Mouse (Mus musculus) heart, embryonic 15.5 days (tissue): Measurements from ENCODE around the gene 1700092M07Rik. TPM values are rescaled to one million over a fixed set of nuclear protein-coding genes. Genes with fewer than 3 reads are reported as not detected.
A peak's percentile ranks its signal among the peaks of the same experiment; 100 is the strongest.

Source experiments
- ATAC-seq: fragments of 200-750 bp; cut with Nextera tagmentation; replicated peaks from 2 replicates; pipeline ENCODE4 v1.8.0; 2017; ENCODE audit warnings: low read depth, moderate TSS enrichment; ENCODE audit not compliant: insufficient number of reproducible peaks, insufficient read depth, low FRiP score
- H3K27ac ChIP-seq: fragments of 300-500 bp; sonication (generic); 2 replicates; pipeline ENCODE4 v1.5.1; 2015; ENCODE audit warnings: mild to moderate bottlenecking, inconsistent platforms
- H3K27me3 ChIP-seq: fragments of 300-500 bp; sonication (generic); 2 replicates; pipeline ENCODE4 v1.6.1; 2015; ENCODE audit warnings: inconsistent platforms
- H3K36me3 ChIP-seq: fragments of 300-500 bp; sonication (generic); 2 replicates; pipeline ENCODE4 v1.6.1; 2015; ENCODE audit warnings: mild to moderate bottlenecking, inconsistent platforms
- H3K4me1 ChIP-seq: fragments of 300-500 bp; sonication (generic); replicated peaks from 2 replicates; pipeline ENCODE4 v1.6.1; 2015; ENCODE audit warnings: inconsistent platforms
- H3K4me2 ChIP-seq: fragments of 300-500 bp; sonication (generic); 2 replicates; pipeline ENCODE4 v1.6.1; 2015; ENCODE audit warnings: inconsistent platforms, mild to moderate bottlenecking, moderate library complexity
- H3K4me3 ChIP-seq: fragments of 300-500 bp; sonication (generic); 2 replicates; pipeline ENCODE4 v1.5.1; 2015; ENCODE audit warnings: mild to moderate bottlenecking, inconsistent platforms
- H3K9ac ChIP-seq: fragments of 300-500 bp; sonication (generic); 2 replicates; pipeline ENCODE4 v1.6.1; 2015; ENCODE audit warnings: mild to moderate bottlenecking, inconsistent platforms
- H3K9me3 ChIP-seq: fragments of 300-500 bp; sonication (generic); replicated peaks from 2 replicates; pipeline ENCODE4 v1.6.1; 2016; ENCODE audit warnings: inconsistent platforms
- WGBS: fragments of 180-500 bp; shearing (Covaris S2); methylation state at CpG from one replicate; pipeline ENCODE4 v1.1.7; 2015; ENCODE audit warnings: mixed read lengths; 5-methylcytosine and 5-hydroxymethylcytosine counted together
- polyA plus RNA-seq: library from polyadenylated mRNA; unstranded; fragments of >200 nt; fragmentation: Nextera tagmentation; extraction: Ambion mirVana; gene quantifications from 2 replicates; pipeline ENCODE4 v1.2.1, GENCODE M21; 2015

Gene 1700092M07Rik
- polyA plus RNA-seq, 1 experiment from 2014 or later, result 0.69 TPM

DNA sequence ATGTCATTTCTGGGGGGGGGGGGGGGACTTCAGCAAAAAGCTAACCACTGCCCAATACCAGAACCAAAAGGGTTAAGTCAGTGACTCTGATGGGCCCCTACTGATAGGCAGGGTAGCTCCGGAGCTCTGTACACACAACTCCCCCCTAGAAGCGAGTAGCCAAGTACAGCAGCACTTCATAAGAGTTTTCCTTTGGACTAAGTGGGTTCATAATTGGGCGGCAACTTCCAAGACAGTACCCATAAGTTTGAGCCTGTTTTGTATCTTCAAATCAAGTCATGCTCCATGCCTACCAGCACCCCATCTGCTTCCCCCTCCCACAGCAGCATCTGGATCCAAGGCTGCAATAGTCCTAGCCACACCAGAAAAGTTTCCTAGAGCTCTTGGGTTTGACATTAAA lies 15.1 kb downstream of the 1700092M07Rik start:
- Histone ChIP-seq H3K27ac (no peak overlapping the region), H3K36me3 (peaks cover 39% of the 10 kb centered on the region), H3K9ac (no peak overlapping the region), H3K27me3 (no peaks in the 10 kb centered on the region), H3K4me1 (peaks cover 22% of the 10 kb centered on the region), H3K4me3 (peak overlapping the region; percentile 98; the same call in 1 of the 2 replicates), H3K4me2 (peak overlapping the region; percentile 60), H3K9me3 (no peaks in the 10 kb centered on the region)
- WGBS, result 47% methylated on average over 3 of the region's 3 CpGs
- ATAC-seq, result no peak

- Histone ChIP-seq H3K4me2 (peak within 1 kb of the TSS; percentile 60), H3K36me3 (peaks cover 29% of the 10 kb centered on the region), H3K4me3 (peak within 1 kb of the TSS; percentile 98), H3K9me3 (no peaks in the 10 kb centered on the region), H3K27ac (peak within 1 kb of the TSS; percentile 89), H3K9ac (peak within 1 kb of the TSS; percentile 98), H3K4me1 (peaks cover 22% of the 10 kb centered on the region), H3K27me3 (no peaks in the 10 kb centered on the region)
- under 1% methylated on average over 73 of the region's 75 CpGs for WGBS
- ATAC-seq, result peak; percentile 93
Measured at GRCm38 (mm10) chr19:8756635-8757387, 16.3 kb downstream of the 1700092M07Rik start, which contains the start of gene Nxf1. Gene Nxf1, plus strand, starts transcription at chr19:8757073.

DNA sequence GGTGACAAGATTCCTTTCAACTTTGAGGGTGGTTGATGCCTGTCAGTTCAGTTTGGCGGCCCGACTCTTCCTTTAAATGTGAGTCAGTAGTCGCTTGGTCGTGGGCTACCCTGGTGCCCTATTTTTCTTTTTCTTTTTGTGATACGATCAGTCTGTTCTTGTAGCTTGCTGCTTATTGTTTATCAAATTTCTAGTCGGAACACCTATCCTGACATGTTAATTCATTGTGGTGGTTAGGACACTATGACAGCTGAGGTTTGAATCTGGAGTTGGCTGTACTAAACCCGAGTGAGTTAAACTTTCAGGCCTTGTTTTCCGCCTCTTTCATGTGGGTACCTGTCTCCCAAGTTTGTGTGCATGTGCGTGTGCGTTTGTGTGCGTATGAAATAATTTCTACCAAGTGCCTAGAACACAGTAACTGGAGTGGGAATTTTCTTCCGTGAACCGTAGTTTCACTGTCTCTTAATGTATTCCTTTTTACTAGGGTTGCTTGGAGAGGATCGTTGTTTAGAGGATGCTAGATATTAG lies 17.0 kb downstream of the 1700092M07Rik start:
- Histone ChIP-seq H3K27me3 (no peaks in the 10 kb centered on the region), H3K27ac (peak overlapping the region; percentile 89), H3K4me1 (peaks cover 22% of the 10 kb centered on the region), H3K4me3 (peak overlapping the region; percentile 98), H3K4me2 (peak overlapping the region; percentile 60), H3K9ac (peak overlapping the region; percentile 98), H3K36me3 (peaks cover 26% of the 10 kb centered on the region), H3K9me3 (no peaks in the 10 kb centered on the region)
- 3% methylated on average over 14 of the region's 14 CpGs for WGBS
- no peak for ATAC-seq

DNA sequence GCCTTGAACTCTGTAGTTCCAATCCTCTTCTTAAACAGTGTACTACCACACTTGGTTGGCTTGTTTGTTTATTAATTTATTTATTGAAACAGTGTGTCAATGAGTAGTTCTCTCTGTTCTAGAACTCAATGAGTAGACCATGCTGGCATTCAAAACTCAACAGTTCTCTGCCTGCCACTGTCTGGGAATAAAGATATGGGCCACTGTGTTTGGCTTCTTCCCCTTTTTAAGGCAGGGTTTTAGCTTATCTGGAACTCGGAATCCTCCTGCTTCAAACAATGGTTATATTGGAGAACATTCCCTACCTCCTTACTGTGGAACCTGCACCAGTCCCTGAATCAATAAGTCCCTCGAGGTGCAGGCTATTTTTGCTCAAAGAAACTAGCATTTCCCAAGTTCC lies 18.4 kb downstream of the 1700092M07Rik start:
- Histone ChIP-seq H3K4me3 (peak overlapping the region; percentile 98; the same call in 1 of the 2 replicates), H3K9ac (no peak overlapping the region), H3K4me1 (peaks cover 22% of the 10 kb centered on the region), H3K27me3 (no peaks in the 10 kb centered on the region), H3K4me2 (peak overlapping the region; percentile 60; the same call in 1 of the 2 replicates), H3K36me3 (peaks cover 28% of the 10 kb centered on the region), H3K9me3 (no peaks in the 10 kb centered on the region), H3K27ac (no peak overlapping the region)
- 69% methylated on average over 2 of the region's 2 CpGs for WGBS
- no peak for ATAC-seq

DNA sequence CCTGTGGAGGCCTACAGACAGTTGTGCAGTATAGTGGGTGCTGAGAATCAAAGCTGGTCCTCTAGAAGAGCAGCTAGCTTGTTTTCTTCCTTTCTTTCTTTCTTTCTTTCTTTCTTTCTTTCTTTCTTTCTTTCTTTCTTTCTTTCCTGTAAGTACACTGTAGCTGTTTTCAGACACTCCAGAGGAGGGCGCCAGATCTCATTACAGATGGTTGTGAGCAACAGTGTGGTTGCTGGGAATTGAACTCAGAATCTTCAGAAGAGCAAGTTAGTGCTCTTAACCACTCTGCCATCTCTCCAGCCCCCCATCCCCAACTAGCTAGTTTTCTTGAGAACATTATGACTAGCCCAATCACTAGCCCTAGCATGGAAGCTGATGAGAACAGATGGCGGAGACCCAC lies 20.2 kb downstream of the 1700092M07Rik start:
- Histone ChIP-seq H3K4me1 (peaks cover 20% of the 10 kb centered on the region), H3K9me3 (no peaks in the 10 kb centered on the region), H3K27me3 (no peaks in the 10 kb centered on the region), H3K4me3 (no peak overlapping the region), H3K9ac (no peak overlapping the region), H3K36me3 (peaks cover 33% of the 10 kb centered on the region), H3K4me2 (no peak overlapping the region), H3K27ac (no peak overlapping the region)
- ATAC-seq, result no peak
- 94% methylated on average over 2 of the region's 2 CpGs for WGBS

DNA sequence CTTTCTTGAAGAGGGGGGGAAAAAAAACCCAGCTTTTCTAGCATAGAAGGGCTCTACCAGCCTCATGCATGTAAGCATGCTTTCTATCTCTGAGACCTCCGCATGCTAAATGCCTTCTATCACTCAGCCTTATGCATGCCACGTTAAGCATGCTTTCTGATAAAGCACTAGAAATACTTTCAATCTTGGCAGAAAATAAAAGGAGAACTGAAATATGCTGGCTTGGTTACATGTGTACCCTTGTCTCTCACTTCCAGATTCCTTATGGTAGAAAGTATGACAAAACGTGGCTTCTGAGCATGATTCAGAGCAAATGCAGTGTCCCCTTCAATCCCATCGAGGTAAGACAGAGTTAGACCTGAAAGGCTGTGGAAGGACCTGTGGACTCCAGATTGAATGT lies 22.8 kb downstream of the 1700092M07Rik start:
- WGBS, result 73% methylated on average over 4 of the region's 4 CpGs
- no peak overlapping the region for H3K27ac ChIP-seq
- ATAC-seq, result no peak
- no peaks in the 10 kb centered on the region for H3K27me3 ChIP-seq
- H3K36me3 ChIP-seq, result peaks cover 58% of the 10 kb centered on the region
- no peak overlapping the region for H3K4me2 ChIP-seq
- peaks cover 8% of the 10 kb centered on the region for H3K4me1 ChIP-seq
- no peak overlapping the region for H3K4me3 ChIP-seq
- H3K9ac ChIP-seq, result no peak overlapping the region
- H3K9me3 ChIP-seq, result no peaks in the 10 kb centered on the region

DNA sequence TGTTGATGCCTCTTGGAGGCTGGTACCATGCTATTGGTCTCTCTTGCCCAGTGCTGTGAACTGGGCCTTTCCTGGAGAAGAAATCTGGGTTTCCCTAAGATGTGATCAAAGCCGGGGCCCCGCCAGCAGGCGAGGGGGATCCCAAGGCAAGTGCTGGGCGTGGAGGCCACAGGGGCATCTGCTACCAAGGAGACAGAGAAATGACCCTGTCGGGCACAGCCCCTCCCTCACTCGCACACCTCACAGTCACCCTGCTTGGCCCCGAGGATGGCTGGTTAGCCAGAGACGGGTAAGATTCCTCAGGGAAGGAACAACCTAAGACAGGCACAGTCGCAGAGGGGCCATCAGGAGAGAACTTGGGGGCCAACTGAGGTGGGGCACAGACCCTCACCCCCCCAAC lies 25.0 kb downstream of the 1700092M07Rik start:
- H3K27ac ChIP-seq, result no peak overlapping the region
- no peak overlapping the region for H3K4me2 ChIP-seq
- H3K4me3 ChIP-seq, result no peak overlapping the region
- peaks cover 79% of the 10 kb centered on the region for H3K36me3 ChIP-seq
- no peak overlapping the region for H3K9ac ChIP-seq
- ATAC-seq, result no peak
- 91% methylated on average over 9 of the region's 9 CpGs for WGBS
- peaks cover 4% of the 10 kb centered on the region; the same call in 1 of the 2 replicates for H3K4me1 ChIP-seq
- no peaks in the 10 kb centered on the region for H3K27me3 ChIP-seq
- H3K9me3 ChIP-seq, result no peaks in the 10 kb centered on the region

GRCm38 (mm10) chr19:8770567-8771270 lies 30.2 kb downstream of the 1700092M07Rik start, which contains the start of gene Tmem223:
Gene Tmem223, plus strand, starts transcription at chr19:8770996.
- Histone ChIP-seq H3K27me3 (no peaks in the 10 kb centered on the region), H3K9ac (peak within 1 kb of the TSS; percentile 83), H3K4me3 (peak within 1 kb of the TSS; percentile 72), H3K36me3 (peaks cover 51% of the 10 kb centered on the region), H3K27ac (peak within 1 kb of the TSS; percentile 86), H3K4me1 (peaks cover 28% of the 10 kb centered on the region), H3K4me2 (peak within 1 kb of the TSS; percentile 72), H3K9me3 (no peaks in the 10 kb centered on the region)
- ATAC-seq, result 0 out of 2 replicates have a peak, but pooled peaks have one; percentile 6
- 13% methylated on average over 29 of the region's 29 CpGs for WGBS

DNA sequence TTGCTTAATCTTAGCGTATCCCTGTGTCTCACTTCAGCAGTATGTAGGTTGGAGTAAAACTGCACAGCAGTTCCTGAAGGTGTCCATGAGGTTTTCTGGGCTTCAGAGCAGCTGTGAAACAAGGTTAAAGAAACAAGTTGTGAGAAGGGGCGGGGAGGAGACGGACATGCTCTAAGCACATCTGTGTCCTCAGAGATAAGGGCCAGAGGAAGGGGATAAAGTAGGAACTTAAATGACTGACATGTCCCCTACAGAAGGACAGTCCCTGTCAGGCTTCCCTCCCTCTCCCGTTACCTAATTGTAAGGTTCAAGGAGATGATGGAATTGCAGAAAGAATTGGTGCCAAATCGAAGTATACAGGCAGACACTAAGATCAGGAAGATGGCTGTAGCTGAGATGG lies 32.5 kb downstream of the 1700092M07Rik start:
- Histone ChIP-seq H3K36me3 (peaks cover 33% of the 10 kb centered on the region), H3K9me3 (no peaks in the 10 kb centered on the region), H3K4me1 (peaks cover 30% of the 10 kb centered on the region), H3K27me3 (no peaks in the 10 kb centered on the region), H3K4me2 (peak overlapping the region; percentile 91; the same call in 1 of the 2 replicates), H3K9ac (no peak overlapping the region), H3K27ac (peak overlapping the region; percentile 100; the same call in 1 of the 2 replicates), H3K4me3 (peak overlapping the region; percentile 89)
- ATAC-seq, result no peak
- 64% methylated on average over 5 of the region's 5 CpGs for WGBS

DNA sequence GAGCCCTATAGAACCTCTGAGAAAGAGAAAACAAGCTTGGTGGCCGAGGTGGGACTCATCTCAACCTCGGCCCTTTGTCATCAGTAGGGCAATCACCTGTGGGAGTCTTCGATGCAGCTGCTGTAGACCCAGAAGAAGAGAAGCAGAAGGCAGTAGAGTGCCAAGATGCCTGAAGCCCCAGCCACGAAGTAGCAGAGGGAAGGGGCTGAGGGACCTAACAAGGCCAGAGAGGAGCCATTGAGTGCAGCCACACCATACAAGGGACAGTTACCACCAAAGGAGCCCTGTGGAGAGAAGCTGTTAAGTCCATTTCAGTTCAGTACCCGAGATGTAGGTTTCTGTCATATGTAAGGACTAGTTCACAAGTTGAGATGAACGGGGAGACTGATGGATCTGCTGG lies 32.9 kb downstream of the 1700092M07Rik start:
- H3K4me3 ChIP-seq, result peak overlapping the region; percentile 89
- peaks cover 30% of the 10 kb centered on the region for H3K4me1 ChIP-seq
- ATAC-seq, result no peak
- peaks cover 33% of the 10 kb centered on the region for H3K36me3 ChIP-seq
- no peaks in the 10 kb centered on the region for H3K9me3 ChIP-seq
- H3K27ac ChIP-seq, result peak overlapping the region; percentile 100
- no peaks in the 10 kb centered on the region for H3K27me3 ChIP-seq
- peak overlapping the region; percentile 91 for H3K4me2 ChIP-seq
- WGBS, result 41% methylated on average over 6 of the region's 6 CpGs
- H3K9ac ChIP-seq, result peak overlapping the region; percentile 96
